Mouse (Mus musculus): Measurements from ENCODE around the gene Olfr805.

GRCm38 (mm10) chr10:129673765-129674164 lies 55.4 kb downstream of the Olfr805 start, which contains the start of gene Olfr801:
- TF ChIP-seq CTCF (IDR thresholded peaks at IDR 0.05; ENCODE audit: borderline replicate concordance, control insufficient read depth, extremely low read depth, insufficient read depth, low read length, poor library complexity): no peak
- no peak for TF ChIP-seq POLR2A (IDR thresholded peaks at IDR 0.05; ENCODE audit: control insufficient read depth, extremely low read depth, insufficient read depth, low read length, poor library complexity)
